Mouse (Mus musculus) heart, embryonic 16.5 days (tissue): Measurements from ENCODE around the gene Myl4. TPM values are rescaled to one million over a fixed set of nuclear protein-coding genes. Genes with fewer than 3 reads are reported as not detected.
A peak's percentile ranks its signal among the peaks of the same experiment; 100 is the strongest.

Experiments
- ATAC-seq: fragments of 200-750 bp; cut with Nextera tagmentation; replicated peaks from 2 replicates; pipeline ENCODE4 v1.8.0; 2017; ENCODE audit warnings: moderate number of reproducible peaks; ENCODE audit not compliant: insufficient read depth, low FRiP score; ENCODE audit errors: extremely low read depth
- H3K27ac ChIP-seq: fragments of 300-500 bp; sonication (generic); 2 replicates; pipeline ENCODE4 v1.5.1; 2014; ENCODE audit warnings: mild to moderate bottlenecking, low read length, control low read depth, moderate library complexity
- H3K27me3 ChIP-seq: fragments of 300-500 bp; sonication (generic); 2 replicates; pipeline ENCODE4 v1.6.1; 2014; ENCODE audit warnings: low read length, mixed read lengths; ENCODE audit not compliant: control insufficient read depth, insufficient read depth
- H3K36me3 ChIP-seq: fragments of 300-500 bp; sonication (generic); 2 replicates; pipeline ENCODE4 v1.6.1; 2014; ENCODE audit not compliant: control insufficient read depth, insufficient read depth
- H3K4me1 ChIP-seq: fragments of 300-500 bp; sonication (generic); 2 replicates; pipeline ENCODE4 v1.6.1; 2014; ENCODE audit warnings: low read length, mixed read lengths; ENCODE audit not compliant: control insufficient read depth, insufficient read depth
- H3K4me2 ChIP-seq: fragments of 300-500 bp; sonication (generic); 2 replicates; pipeline ENCODE4 v1.6.1; 2014; ENCODE audit warnings: low read depth, mild to moderate bottlenecking, control low read depth, low read length
- H3K4me3 ChIP-seq: fragments of 300-500 bp; sonication (generic); 2 replicates; pipeline ENCODE4 v1.5.1; 2014; ENCODE audit warnings: mild to moderate bottlenecking, control low read depth, low read length
- H3K9ac ChIP-seq: fragments of 300-500 bp; sonication (generic); 2 replicates; pipeline ENCODE4 v1.6.1; 2014; ENCODE audit warnings: low read length, control low read depth
- H3K9me3 ChIP-seq: fragments of 300-500 bp; sonication (generic); replicated peaks from 2 replicates; pipeline ENCODE4 v1.6.1; 2016; ENCODE audit warnings: low read length; ENCODE audit not compliant: control insufficient read depth
- WGBS: fragments of 180-500 bp; shearing (Covaris S2); extraction: QIAGEN DNeasy Blood & Tissue Kit; methylation state at CpG from one replicate; pipeline ENCODE4 v1.1.7; 2014; 5-methylcytosine and 5-hydroxymethylcytosine counted together
- polyA plus RNA-seq: library from polyadenylated mRNA; unstranded; fragments of >200 nt; fragmentation: Nextera tagmentation; extraction: Ambion mirVana; gene quantifications from 2 replicates; pipeline ENCODE4 v1.2.1, GENCODE M21; 2015

The Myl4 gene
- polyA plus RNA-seq, 1 experiment from 2014 or later, result 1,841 TPM

DNA sequence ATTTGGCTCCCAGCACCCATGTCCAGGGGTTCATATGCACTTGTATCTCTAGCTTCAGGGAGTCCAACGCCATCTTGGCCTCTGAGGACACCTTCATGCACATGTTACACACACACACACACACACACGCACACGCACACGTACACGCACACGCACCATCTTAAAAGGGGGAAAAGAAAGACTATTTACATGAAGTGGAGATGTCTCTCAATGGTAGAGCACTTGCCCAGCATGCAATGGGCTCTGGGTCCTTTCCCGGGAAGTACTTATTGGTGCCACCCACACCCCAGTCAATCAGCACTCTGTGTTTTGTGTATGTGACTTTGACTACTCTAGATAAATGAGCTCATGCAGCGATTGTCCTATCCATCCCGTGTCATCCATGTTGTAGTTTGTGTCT is 37.4 kb downstream of the Myl4 start:
- no peak overlapping the region for H3K9ac ChIP-seq
- no peak overlapping the region for H3K4me3 ChIP-seq
- WGBS, result 90% methylated on average over 9 of the region's 9 CpGs
- peaks cover 6% of the 10 kb centered on the region for H3K4me1 ChIP-seq
- no peaks in the 10 kb centered on the region for H3K9me3 ChIP-seq
- ATAC-seq, result no peak
- no peak overlapping the region for H3K4me2 ChIP-seq
- no peaks in the 10 kb centered on the region for H3K27me3 ChIP-seq
- peaks cover 23% of the 10 kb centered on the region for H3K36me3 ChIP-seq
- H3K27ac ChIP-seq, result no peak overlapping the region

DNA sequence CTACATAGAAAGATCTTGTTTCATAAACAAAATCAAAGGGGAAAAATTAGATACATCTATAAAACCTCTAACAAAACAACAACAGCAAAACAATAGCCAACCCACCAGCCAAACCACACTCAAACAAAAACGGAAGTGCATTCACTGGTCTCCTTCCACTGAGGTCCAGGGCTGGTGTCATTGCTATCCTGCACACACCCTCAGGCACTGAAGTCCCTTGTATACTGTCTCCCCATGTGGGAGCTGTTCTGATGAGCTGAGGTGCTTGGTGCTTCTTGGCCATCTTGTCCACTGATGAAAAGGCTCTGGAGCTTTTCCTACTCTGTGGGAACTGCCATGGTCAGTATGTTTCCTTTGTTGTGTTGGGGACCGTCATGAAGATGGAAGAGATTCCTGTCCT is 38.0 kb downstream of the Myl4 start:
- Histone ChIP-seq H3K4me3 (no peak overlapping the region), H3K9me3 (no peaks in the 10 kb centered on the region), H3K4me2 (no peak overlapping the region), H3K4me1 (peaks cover 6% of the 10 kb centered on the region; the same call in 1 of the 2 replicates), H3K27me3 (no peaks in the 10 kb centered on the region), H3K27ac (no peak overlapping the region), H3K36me3 (peaks cover 23% of the 10 kb centered on the region), H3K9ac (no peak overlapping the region)
- no peak for ATAC-seq
- 64% methylated on average over 2 of the region's 2 CpGs for WGBS

DNA sequence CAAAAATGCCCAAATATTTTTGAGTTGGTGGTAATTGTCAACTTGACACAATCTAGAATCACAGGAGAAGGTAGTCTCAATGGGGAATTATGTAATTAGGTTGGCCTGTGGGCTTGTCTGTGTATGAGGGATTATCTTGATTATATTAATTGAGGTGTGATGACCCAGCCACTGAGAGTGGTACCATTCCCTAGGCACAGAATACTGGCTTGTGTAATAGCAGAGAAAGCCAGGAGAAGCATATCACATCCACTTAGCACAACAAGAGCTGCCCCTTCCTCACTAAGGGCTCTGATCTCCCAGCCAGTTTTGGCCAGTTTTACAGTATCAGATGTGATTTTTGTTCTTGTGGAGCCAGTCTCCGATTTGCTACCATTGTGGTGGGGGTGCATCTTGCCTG is 39.1 kb downstream of the Myl4 start:
- 55% methylated on average over 1 of the region's 1 CpGs for WGBS
- no peak overlapping the region for H3K4me3 ChIP-seq
- H3K4me2 ChIP-seq, result no peak overlapping the region
- peaks cover 6% of the 10 kb centered on the region; the same call in 1 of the 2 replicates for H3K4me1 ChIP-seq
- peaks cover 20% of the 10 kb centered on the region for H3K36me3 ChIP-seq
- no peaks in the 10 kb centered on the region for H3K9me3 ChIP-seq
- no peak overlapping the region for H3K9ac ChIP-seq
- no peak overlapping the region for H3K27ac ChIP-seq
- H3K27me3 ChIP-seq, result no peaks in the 10 kb centered on the region
- ATAC-seq, result no peak

DNA sequence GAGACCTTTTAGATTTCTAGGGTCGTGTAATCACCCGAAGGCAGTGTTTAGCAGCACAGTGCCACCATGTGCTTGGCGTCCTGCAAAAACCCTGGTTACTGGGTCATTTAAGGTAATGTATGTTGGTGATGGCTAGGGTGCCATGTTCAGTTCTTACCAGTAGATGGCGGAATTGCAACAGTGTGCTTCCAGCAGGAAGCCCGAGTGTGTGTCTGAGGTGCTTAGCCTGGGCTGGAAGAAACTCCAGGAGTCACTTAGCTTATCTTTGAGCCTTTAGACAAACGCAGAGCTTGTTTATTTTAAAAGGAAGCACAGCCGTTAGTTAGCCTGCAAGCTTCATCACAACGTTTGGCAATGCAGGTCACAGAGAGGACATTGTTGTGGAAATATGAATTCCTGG is 39.7 kb downstream of the Myl4 start:
- H3K9me3 ChIP-seq, result no peaks in the 10 kb centered on the region
- WGBS, result under 1% methylated on average over 8 of the region's 8 CpGs
- peaks cover 19% of the 10 kb centered on the region for H3K36me3 ChIP-seq
- H3K9ac ChIP-seq, result no peak overlapping the region
- peak overlapping the region; percentile 20; the same call in 1 of the 2 replicates for H3K4me2 ChIP-seq
- peak; percentile 74 for ATAC-seq
- no peak overlapping the region for H3K27ac ChIP-seq
- H3K4me3 ChIP-seq, result no peak overlapping the region
- peaks cover 6% of the 10 kb centered on the region; the same call in 1 of the 2 replicates for H3K4me1 ChIP-seq
- H3K27me3 ChIP-seq, result no peaks in the 10 kb centered on the region

DNA sequence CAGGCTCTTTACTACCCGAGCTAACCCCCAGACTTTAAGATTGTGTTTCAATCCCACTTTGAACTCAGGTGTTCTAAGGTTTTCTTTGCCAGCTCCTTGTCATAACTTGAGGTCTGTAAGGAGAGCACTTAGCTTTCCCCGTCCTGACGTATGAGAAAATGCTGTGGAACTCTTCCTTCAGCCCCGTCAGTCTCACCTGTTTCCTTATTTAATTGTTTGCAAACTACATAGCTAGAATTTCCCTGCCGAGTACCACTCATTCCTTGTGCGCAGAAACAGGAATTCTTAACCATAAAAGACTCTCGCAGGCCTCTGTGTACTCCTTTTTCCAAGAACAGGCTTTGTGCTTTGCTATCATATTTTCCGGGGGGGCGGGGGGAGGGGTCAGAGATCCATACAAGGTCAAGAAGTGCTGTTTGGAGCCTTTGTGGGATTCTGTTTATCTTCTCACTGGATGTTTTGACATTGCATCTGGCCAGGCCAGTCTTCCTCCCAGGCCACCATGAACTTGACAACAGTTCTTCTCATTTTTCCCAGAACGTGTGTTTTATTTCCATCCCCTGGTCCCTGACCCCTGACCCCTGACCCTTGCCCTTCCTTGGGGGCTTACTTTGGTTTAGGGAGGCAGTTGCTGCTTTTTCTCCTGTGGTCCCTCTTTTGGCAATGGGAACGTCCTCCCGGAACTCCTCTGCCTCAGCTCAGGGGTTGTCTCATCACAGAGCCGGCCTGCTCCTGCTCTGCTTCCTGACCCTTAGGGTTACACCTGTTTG is 41.8 kb downstream of the Myl4 start:
- H3K4me1 ChIP-seq, result peaks cover 8% of the 10 kb centered on the region; the same call in 1 of the 2 replicates
- no peaks in the 10 kb centered on the region for H3K27me3 ChIP-seq
- H3K9me3 ChIP-seq, result no peaks in the 10 kb centered on the region
- no peak overlapping the region for H3K4me2 ChIP-seq
- no peak overlapping the region for H3K27ac ChIP-seq
- ATAC-seq, result no peak
- WGBS, result 62% methylated on average over 13 of the region's 13 CpGs
- no peak overlapping the region for H3K9ac ChIP-seq
- no peak overlapping the region for H3K4me3 ChIP-seq
- H3K36me3 ChIP-seq, result peaks cover 8% of the 10 kb centered on the region

DNA sequence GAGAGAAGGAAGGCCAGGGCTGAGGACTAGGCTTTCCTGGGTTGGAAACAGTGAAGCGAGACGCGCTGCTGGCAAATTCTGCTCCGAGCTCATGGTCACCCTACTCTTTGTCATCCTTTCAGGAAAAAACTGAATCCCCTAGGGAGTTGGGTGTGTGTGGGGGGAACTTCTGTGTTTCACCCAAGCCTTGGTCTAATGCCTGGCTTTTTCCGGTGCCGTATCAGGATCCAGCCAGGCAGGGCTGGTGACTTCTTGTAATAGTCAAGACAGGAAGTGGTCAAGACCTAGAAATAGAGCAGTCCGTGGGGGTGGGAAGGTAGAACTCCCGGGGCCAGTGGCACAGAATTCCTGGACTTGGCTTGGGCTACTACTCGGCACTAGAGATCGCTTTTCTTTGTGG is 45.9 kb downstream of the Myl4 start:
- no peak for ATAC-seq
- Histone ChIP-seq H3K4me3 (no peak overlapping the region), H3K27ac (no peak overlapping the region), H3K27me3 (no peaks in the 10 kb centered on the region), H3K9me3 (no peaks in the 10 kb centered on the region), H3K4me1 (0 out of 2 replicates have a peak, but pooled peaks cover 2% of the 10 kb centered on the region), H3K36me3 (no peaks in the 10 kb centered on the region), H3K9ac (no peak overlapping the region), H3K4me2 (no peak overlapping the region)
- WGBS, result 52% methylated on average over 10 of the region's 10 CpGs

DNA sequence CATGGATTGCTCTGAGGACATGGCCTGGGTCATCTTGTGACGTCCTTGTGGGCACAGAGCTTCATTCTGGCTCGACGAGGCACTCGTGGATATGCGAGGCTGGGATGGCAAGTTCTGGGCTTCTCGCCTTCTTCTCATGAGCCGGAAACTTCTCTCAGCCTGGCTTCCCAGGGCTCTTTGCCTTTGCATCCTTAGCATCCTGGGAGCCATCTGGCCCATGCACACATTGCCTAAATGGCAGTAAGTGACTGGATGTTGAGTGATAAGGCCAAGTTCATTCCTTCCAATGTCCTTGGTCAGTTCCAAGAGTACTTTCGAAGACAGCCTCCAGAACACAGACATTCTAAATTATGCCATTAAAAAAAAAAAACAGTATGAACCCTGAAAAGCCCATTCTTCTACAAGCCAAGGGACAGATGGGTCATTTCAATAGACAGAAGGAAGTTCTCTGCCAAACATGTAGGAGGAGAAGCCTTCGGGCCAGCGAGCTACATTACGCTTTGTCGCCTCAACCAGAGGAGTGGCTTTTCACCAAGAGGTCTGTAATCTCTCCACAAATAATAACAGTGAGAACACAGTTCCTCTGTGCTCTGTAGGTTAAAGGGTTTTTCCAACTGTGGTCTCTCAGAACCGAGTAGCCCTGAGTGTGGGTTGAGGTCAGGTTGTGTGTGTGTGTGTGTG is 48.9 kb downstream of the Myl4 start:
- Histone ChIP-seq H3K36me3 (no peaks in the 10 kb centered on the region), H3K4me1 (0 out of 2 replicates have a peak, but pooled peaks cover 2% of the 10 kb centered on the region), H3K4me2 (no peak overlapping the region), H3K9me3 (no peaks in the 10 kb centered on the region), H3K9ac (no peak overlapping the region), H3K27me3 (no peaks in the 10 kb centered on the region), H3K27ac (peak overlapping the region; percentile 32; the same call in 1 of the 2 replicates), H3K4me3 (no peak overlapping the region)
- WGBS, result 70% methylated on average over 13 of the region's 13 CpGs
- ATAC-seq, result peak; percentile 55

DNA sequence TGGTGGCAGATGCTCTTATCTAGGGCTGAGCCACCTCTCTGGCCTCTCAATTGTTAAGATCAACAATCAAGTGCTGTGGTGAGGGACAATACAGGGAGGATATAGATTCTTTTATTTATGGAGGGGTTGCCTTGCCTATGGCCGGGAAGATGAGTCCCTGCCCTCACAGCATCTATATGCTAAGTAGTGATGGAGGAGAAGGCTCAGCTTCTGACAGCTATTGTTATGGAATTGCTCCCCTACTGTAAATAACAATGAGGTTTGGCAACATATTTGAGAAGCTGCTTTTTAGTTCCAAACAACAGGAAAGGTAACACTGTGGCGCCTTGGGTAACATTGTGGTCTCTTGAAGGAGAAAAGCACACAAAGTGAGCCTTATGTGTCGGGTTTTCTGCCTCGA is 50.2 kb downstream of the Myl4 start:
- Histone ChIP-seq H3K4me3 (no peak overlapping the region), H3K4me1 (0 out of 2 replicates have a peak, but pooled peaks cover 2% of the 10 kb centered on the region), H3K9ac (no peak overlapping the region), H3K4me2 (no peak overlapping the region), H3K27me3 (no peaks in the 10 kb centered on the region), H3K27ac (no peak overlapping the region), H3K9me3 (no peaks in the 10 kb centered on the region), H3K36me3 (no peaks in the 10 kb centered on the region)
- WGBS, result 57% methylated on average over 4 of the region's 4 CpGs
- no peak for ATAC-seq

DNA sequence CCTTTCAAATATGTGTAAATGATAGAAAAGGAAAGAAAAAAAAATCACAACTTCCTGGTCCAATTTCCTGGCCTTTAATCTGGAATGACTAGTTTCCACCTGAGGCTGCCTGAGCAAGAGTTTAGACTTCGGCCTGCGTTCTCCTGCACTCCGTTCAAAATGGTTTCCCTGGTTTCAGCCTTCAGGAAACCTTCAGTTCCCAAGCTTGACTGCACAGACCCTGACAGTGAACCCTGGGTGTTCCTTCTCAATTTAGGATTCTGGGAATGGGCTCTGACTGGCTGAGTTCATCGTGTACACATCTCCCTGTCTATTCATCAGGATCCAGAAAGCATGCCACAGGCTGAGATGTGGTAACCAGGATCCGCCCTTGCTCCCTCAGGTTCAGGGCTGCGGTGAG is 53.7 kb downstream of the Myl4 start:
- Histone ChIP-seq H3K4me1 (peaks cover 5% of the 10 kb centered on the region), H3K4me3 (no peak overlapping the region), H3K36me3 (no peaks in the 10 kb centered on the region), H3K9me3 (no peaks in the 10 kb centered on the region), H3K4me2 (no peak overlapping the region), H3K27ac (no peak overlapping the region), H3K27me3 (no peaks in the 10 kb centered on the region), H3K9ac (no peak overlapping the region)
- 56% methylated on average over 6 of the region's 6 CpGs for WGBS
- ATAC-seq, result no peak
